Mouse (Mus musculus) granulocyte monocyte progenitor cell, adult 5-6 weeks (primary cell): ENCODE data around the gene Mlst8. TPM values are rescaled to one million over a fixed set of nuclear protein-coding genes. Genes with fewer than 3 reads are reported as not detected.
"Not testable (repeated sequence)": the region's sequence is repeated elsewhere in the genome, so short reads cannot be mapped to it uniquely, and the experiment has no call there.

Experiments used
- ATAC-seq: replicated peaks from 2 replicates; pipeline ENCODE4 v1.8.0; 2016; ENCODE audit warnings: mild to moderate bottlenecking, moderate TSS enrichment, inconsistent platforms; ENCODE audit not compliant: poor library complexity, severe bottlenecking
- total RNA-seq, 2 experiments: library from RNA; stranded (forward) in 1 of 2; stranded (reverse) in 1 of 2; fragments of 200-712, 200-1000 nt in 1 of 2; fragments of >200 nt in 1 of 2; fragmentation: Nextera tagmentation in 1 of 2; gene quantifications; 2 replicates each; pipeline ENCODE4 v1.2.3; 2014 to 2017

Mlst8 gene
- total RNA-seq, 2 experiments from 2014 or later, result 21.2 to 21.8 TPM

GRCm38 (mm10) chr17:24469910-24470602, 8.8 kb downstream of the Mlst8 start, which contains the start of the genes E4f1 and Pgp:
Gene E4f1, minus strand, starts transcription at chr17:24470313.
Gene Pgp, plus strand, starts transcription at chr17:24470392.
- peak; percentile 91 for ATAC-seq

DNA sequence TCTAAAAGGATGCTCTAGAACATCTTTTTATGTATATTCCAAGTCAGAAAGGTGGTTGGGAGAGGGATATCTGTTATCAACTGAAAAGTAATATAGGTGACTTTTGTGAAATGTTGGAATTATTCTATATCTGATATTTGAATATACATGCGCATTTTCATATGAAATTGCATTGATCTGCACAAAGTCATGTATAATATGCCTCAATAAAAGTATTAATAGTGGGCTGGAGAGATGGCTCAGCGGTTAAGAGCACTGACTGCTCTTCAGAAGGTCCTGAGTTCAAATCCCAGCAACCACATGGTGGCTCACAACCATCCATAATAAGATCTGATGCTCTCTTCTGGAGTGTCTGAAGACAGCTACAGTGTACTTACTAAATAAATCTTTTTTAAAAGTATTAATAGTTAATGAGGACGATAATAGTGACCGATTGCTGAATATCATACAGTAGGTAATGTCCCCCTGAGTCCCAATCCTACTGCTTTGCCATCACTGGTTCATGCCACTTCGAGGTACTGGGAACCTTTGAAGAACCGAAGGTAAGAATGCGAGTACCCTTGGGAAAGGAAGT, 9.5 kb downstream of the Mlst8 start:
- ATAC-seq, result no peak

- no peak for ATAC-seq
Measured at GRCm38 (mm10) chr17:24468636-24469246, 10.1 kb downstream of the Mlst8 start.

DNA sequence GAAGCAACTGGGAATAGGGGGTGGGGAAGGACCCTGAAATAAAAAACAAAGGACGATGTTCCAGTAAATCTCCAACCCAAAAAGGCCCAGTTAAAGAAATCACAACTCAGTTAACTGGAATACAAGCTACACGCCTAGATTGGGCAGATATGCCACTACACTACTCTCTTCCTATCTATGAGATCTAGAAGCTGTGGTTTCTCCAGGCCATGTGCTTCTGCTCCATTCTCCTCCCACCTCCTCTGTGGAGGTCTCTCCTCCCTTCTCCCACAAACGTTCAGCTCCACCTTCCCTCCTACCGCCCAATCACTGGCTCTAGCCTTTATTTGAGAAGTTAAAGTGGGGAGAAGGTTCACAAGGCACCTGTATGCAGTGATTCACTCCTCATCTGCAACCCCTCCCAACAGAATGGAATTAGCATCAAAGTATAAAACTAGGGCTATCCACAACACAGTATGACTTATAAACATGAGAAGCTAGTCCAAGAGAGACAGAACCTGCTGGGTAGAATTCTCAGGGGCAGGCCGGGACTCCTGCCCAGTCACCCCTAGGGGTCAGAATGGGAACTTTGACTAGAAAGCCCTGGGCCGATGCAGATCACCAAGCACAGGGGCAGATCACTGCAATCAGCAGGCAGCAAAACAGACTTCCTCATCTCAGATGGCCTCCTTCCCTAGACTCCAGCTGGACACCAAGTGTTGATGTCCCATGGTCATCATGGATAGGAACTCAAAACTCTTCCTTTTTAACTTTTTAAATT, 15.3 kb downstream of the Mlst8 start:
- peak; percentile 95 for ATAC-seq

- no peak for ATAC-seq
Measured at GRCm38 (mm10) chr17:24462932-24463331, 15.9 kb downstream of the Mlst8 start.

GRCm38 (mm10) chr17:24461580-24461979, 17.3 kb downstream of the Mlst8 start:
- ATAC-seq, result peak; percentile 83

DNA sequence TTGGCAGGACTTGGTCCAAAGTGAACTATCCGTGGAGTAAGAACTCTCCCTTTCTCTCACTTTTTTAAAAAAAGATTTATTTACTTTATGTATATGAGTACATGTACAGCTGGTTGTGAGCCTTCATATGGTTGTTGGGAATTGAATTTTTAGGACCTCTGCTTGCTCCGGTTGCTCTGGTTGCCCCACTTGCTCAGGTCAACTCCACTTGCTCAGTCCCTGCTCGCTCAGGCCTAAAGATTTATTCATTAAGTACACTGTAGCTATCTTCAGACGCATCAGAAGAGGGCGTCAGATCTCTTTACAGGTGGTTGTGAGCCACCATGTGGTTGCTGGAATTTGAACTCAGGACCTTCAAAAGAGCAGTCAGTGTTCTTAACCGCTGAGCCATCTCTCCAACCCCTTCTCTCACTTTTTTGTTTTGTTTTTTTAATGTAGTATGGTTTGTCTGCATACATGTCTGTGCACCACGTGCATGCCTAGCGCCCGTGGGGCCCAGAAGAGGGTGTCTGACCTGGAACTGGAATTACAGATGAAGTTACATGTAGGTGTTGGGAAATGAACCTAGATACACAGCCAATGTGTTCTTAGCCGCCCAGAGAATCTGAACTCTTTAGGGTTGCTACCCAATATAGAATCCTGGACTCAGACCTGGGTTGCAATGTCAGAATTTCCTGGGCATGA, 23.2 kb downstream of the Mlst8 start:
- ATAC-seq, result not testable (repeated sequence)

GRCm38 (mm10) chr17:24454756-24455522, 23.9 kb downstream of the Mlst8 start:
- ATAC-seq, result peak; percentile 93

- ATAC-seq, result peak; percentile 7
Measured at GRCm38 (mm10) chr17:24454218-24454755, 24.6 kb downstream of the Mlst8 start.

- ATAC-seq, result no peak
Measured at GRCm38 (mm10) chr17:24453372-24453771, 25.5 kb downstream of the Mlst8 start.

DNA sequence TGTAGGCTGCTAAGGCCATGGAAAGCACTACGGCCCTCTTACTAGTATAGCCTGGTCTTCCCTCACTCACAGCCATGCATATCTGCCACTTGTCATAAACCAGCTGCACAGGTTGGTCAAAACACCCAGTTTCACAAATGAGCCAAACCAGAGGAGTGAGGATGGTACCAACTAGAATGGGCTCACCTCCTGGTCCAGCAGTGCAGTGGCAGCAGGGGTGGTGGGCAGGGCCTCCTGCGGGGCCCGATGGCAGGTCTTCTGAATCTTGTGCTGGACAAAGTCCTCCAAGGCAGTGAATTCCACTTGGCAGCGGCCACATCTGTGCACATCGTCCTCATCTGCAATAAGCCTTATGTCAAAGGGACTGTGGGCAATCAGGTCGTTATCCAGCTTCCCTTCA, 27.7 kb downstream of the Mlst8 start:
- ATAC-seq, result no peak

DNA sequence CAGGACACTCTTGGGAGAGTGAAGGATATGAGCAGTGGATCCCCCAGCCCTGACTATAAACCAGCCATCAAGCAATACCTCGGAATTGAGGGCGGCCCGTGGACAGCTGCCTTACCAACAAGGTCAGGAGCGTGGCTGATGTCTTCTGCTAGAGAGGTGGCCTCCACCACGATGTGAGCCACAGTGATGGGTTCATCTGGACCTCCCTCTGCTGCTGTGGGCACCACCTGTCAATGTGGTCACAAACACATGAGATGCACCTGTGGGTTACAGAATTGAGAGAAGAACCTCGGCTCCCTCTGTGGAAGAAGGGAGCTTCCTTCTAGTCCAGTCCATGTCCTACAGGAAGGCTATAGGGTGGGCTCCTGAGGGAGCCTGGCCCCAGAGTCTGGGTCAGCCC, 29.4 kb downstream of the Mlst8 start:
- no peak for ATAC-seq

DNA sequence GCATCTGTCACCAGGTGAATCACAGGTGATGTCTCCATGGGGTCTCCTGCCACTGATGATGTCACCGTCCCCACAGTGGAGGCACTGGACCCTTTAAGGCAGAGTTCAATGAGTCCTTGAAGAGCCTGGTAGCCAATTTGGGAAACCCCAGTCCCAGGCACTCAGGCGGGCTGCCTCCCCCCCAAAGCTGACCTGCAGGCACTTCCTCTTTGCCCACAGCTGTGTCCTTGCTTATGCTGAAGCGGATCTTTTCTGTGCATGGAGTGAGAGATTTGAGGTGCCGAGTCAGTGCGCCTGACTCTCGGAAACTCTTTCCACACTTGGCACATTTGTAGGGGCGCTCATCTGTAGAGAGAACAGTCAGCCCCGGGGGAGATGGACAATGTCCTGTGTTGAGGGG, 32.3 kb downstream of the Mlst8 start:
- peak; percentile 60 for ATAC-seq

DNA sequence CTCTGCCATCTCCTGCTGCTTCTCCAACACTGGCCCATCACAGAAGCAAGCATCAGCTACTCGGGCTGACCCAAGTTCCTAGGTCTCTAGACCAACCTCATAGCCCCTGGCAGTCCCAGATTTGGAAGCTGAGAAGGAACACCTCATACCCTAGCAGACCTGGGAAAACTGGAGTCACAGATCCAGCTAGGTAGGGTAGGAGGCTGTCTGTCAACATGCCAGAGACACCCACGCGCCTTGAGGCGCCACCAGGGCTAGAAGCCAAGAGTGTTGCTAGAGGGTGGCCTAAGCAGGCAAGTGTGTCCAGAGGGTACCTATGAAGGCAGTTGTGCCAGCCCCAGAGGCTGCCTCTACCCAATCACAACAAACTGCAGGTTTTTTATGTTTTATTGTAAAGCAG, 35.5 kb downstream of the Mlst8 start:
- no peak for ATAC-seq

- ATAC-seq, result no peak
Measured at GRCm38 (mm10) chr17:24442632-24443155, 36.2 kb downstream of the Mlst8 start, which contains the start of gene Dnase1l2. Gene Dnase1l2, minus strand, starts transcription at chr17:24443105.

GRCm38 (mm10) chr17:24442107-24442506, 36.8 kb downstream of the Mlst8 start:
- no peak for ATAC-seq

DNA sequence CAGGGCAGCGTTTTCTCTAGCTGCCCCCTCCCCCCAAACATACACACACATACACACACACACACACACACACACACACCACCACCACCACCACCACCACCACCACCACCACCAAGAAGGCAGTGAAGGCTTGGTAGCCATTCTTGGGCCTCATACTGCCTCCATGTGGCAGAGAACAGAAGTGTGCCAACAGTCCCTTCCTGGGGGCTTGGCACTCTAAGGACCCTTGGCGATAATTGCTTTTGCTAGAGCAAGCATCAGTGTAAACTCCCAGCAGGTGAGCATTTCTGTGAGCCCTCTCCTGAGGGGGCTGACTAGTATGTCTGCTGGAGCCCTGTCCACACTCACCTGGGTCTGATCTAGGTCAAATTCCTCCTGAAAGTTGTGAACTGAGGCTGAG, 37.7 kb downstream of the Mlst8 start:
- ATAC-seq, result no peak

DNA sequence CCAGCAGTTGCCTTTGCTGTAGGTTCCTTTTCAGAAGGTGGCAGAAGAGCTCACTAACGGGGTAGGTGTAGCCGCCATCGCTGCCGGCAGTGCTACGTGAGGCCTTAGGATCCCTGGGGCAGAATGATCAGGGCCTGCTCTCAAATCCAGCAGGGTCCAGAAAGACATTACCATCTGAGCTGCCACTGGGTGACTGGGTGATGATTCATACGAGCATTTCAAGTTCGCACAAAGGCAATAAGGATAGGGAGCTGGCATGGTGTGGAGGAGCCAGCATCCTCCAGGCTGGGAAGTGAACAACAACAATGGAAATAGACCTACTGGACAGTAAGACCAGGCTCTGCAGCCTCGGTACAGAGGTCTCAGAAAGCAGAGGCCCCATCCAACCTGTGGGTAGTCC, 38.5 kb downstream of the Mlst8 start:
- ATAC-seq, result no peak

- peak; percentile 80 for ATAC-seq
Measured at GRCm38 (mm10) chr17:24437016-24437415, 41.9 kb downstream of the Mlst8 start.
